Mouse (Mus musculus) lung, embryonic 15.5 days (tissue): ENCODE results near the gene Hap1. TPM values are rescaled to one million over a fixed set of nuclear protein-coding genes. Genes with fewer than 3 reads are reported as not detected.
A peak's percentile ranks its signal among the peaks of the same experiment; 100 is the strongest.

Experiments used
- ATAC-seq: fragments of 200-750 bp; cut with Nextera tagmentation; 2 replicates; pipeline ENCODE4 v1.8.0; 2017; ENCODE audit warnings: moderate number of reproducible peaks, borderline replicate concordance; ENCODE audit not compliant: low FRiP score, low TSS enrichment; ENCODE audit errors: extremely low read depth
- H3K27ac ChIP-seq: fragments of 300-500 bp; sonication (generic); 2 replicates; pipeline ENCODE4 v1.5.1; 2015; ENCODE audit warnings: moderate library complexity, mild to moderate bottlenecking, inconsistent platforms
- H3K27me3 ChIP-seq: fragments of 300-500 bp; sonication (generic); 2 replicates; pipeline ENCODE4 v1.6.1; 2015; ENCODE audit warnings: inconsistent platforms
- H3K36me3 ChIP-seq: fragments of 300-500 bp; sonication (generic); 2 replicates; pipeline ENCODE4 v1.6.1; 2015; ENCODE audit warnings: inconsistent platforms
- H3K4me1 ChIP-seq: fragments of 300-500 bp; sonication (generic); 2 replicates; pipeline ENCODE4 v1.6.1; 2015; ENCODE audit warnings: inconsistent platforms
- H3K4me2 ChIP-seq: fragments of 300-500 bp; sonication (generic); 2 replicates; pipeline ENCODE4 v1.6.1; 2015; ENCODE audit warnings: inconsistent platforms, mild to moderate bottlenecking, moderate library complexity
- H3K4me3 ChIP-seq: fragments of 300-500 bp; sonication (generic); 2 replicates; pipeline ENCODE4 v1.5.1; 2015; ENCODE audit warnings: mild to moderate bottlenecking, inconsistent platforms
- H3K9ac ChIP-seq: fragments of 300-500 bp; sonication (generic); 2 replicates; pipeline ENCODE4 v1.6.1; 2015; ENCODE audit warnings: inconsistent platforms
- H3K9me3 ChIP-seq: fragments of 300-500 bp; sonication (generic); 2 replicates; pipeline ENCODE4 v1.6.1; 2016; ENCODE audit warnings: inconsistent platforms
- WGBS: fragments of 180-500 bp; shearing (Covaris S2); methylation state at CpG from one replicate; pipeline ENCODE4 v1.1.7; 2015; 5-methylcytosine and 5-hydroxymethylcytosine counted together
- polyA plus RNA-seq: library from polyadenylated mRNA; unstranded; fragments of >200 nt; fragmentation: Nextera tagmentation; extraction: Ambion mirVana; gene quantifications from 2 replicates; pipeline ENCODE4 v1.2.1, GENCODE M21; 2015

Hap1 gene
- polyA plus RNA-seq, 1 experiment from 2014 or later: 20.7 TPM

- WGBS: 18% methylated on average over 14 of the region's 14 CpGs
- Histone ChIP-seq H3K9me3 (no peaks in the 10 kb centered on the region), H3K9ac (no peak overlapping the region), H3K27ac (peak overlapping the region; percentile 88), H3K4me2 (peak overlapping the region; percentile 35), H3K4me1 (peaks cover 69% of the 10 kb centered on the region), H3K27me3 (no peaks in the 10 kb centered on the region), H3K4me3 (no peak overlapping the region), H3K36me3 (peaks cover 29% of the 10 kb centered on the region)
- ATAC-seq: peak; percentile 60
Observed at GRCm38 (mm10) chr11:100387589-100388375, 31.9 kb upstream of the Hap1 start.

GRCm38 (mm10) chr11:100387111-100387510 lies 31.2 kb upstream of the Hap1 start:
- peak overlapping the region; percentile 35; the same call in 1 of the 2 replicates for H3K4me2 ChIP-seq
- no peak overlapping the region for H3K9ac ChIP-seq
- ATAC-seq: no peak
- peaks cover 62% of the 10 kb centered on the region for H3K4me1 ChIP-seq
- H3K36me3 ChIP-seq: peaks cover 34% of the 10 kb centered on the region
- WGBS: 81% methylated on average over 6 of the region's 6 CpGs
- no peaks in the 10 kb centered on the region for H3K9me3 ChIP-seq
- no peaks in the 10 kb centered on the region for H3K27me3 ChIP-seq
- H3K4me3 ChIP-seq: no peak overlapping the region
- peak overlapping the region; percentile 88 for H3K27ac ChIP-seq

GRCm38 (mm10) chr11:100386586-100386985 lies 30.7 kb upstream of the Hap1 start:
- WGBS: 51% methylated on average over 5 of the region's 5 CpGs
- Histone ChIP-seq H3K27me3 (no peaks in the 10 kb centered on the region), H3K9ac (no peak overlapping the region; the same call in 1 of the 2 replicates), H3K4me3 (no peak overlapping the region), H3K9me3 (no peaks in the 10 kb centered on the region), H3K36me3 (peaks cover 39% of the 10 kb centered on the region), H3K4me2 (peak overlapping the region; percentile 35; the same call in 1 of the 2 replicates), H3K27ac (peak overlapping the region; percentile 88), H3K4me1 (peaks cover 57% of the 10 kb centered on the region)
- ATAC-seq: peak; percentile 53; the same call in 1 of the 2 replicates

- no peak for ATAC-seq
- H3K36me3 ChIP-seq: peaks cover 51% of the 10 kb centered on the region
- H3K27ac ChIP-seq: no peak overlapping the region
- no peak overlapping the region for H3K9ac ChIP-seq
- WGBS: 87% methylated on average over 3 of the region's 3 CpGs
- no peaks in the 10 kb centered on the region for H3K27me3 ChIP-seq
- H3K4me1 ChIP-seq: peaks cover 41% of the 10 kb centered on the region
- no peak overlapping the region for H3K4me3 ChIP-seq
- H3K4me2 ChIP-seq: no peak overlapping the region
- H3K9me3 ChIP-seq: no peaks in the 10 kb centered on the region
Observed at GRCm38 (mm10) chr11:100385016-100385415, 29.1 kb upstream of the Hap1 start.

- Histone ChIP-seq H3K4me3 (no peak overlapping the region), H3K36me3 (peaks cover 71% of the 10 kb centered on the region), H3K4me1 (peaks cover 18% of the 10 kb centered on the region), H3K27ac (no peak overlapping the region), H3K4me2 (no peak overlapping the region), H3K9me3 (no peaks in the 10 kb centered on the region), H3K9ac (no peak overlapping the region), H3K27me3 (no peaks in the 10 kb centered on the region)
- WGBS: 76% methylated on average over 6 of the region's 6 CpGs
- no peak for ATAC-seq
Observed at GRCm38 (mm10) chr11:100382682-100383081, 26.8 kb upstream of the Hap1 start.

- Histone ChIP-seq H3K9me3 (no peaks in the 10 kb centered on the region), H3K4me3 (no peak overlapping the region), H3K4me2 (no peak overlapping the region), H3K36me3 (peaks cover 81% of the 10 kb centered on the region), H3K4me1 (no peaks in the 10 kb centered on the region), H3K27ac (no peak overlapping the region), H3K9ac (no peak overlapping the region), H3K27me3 (no peaks in the 10 kb centered on the region)
- 82% methylated on average over 4 of the region's 4 CpGs for WGBS
- no peak for ATAC-seq
Observed at GRCm38 (mm10) chr11:100379311-100379710, 23.4 kb upstream of the Hap1 start.

- 91% methylated on average over 5 of the region's 5 CpGs for WGBS
- Histone ChIP-seq H3K9ac (no peak overlapping the region), H3K4me2 (no peak overlapping the region), H3K4me1 (no peaks in the 10 kb centered on the region), H3K36me3 (peaks cover 81% of the 10 kb centered on the region), H3K27me3 (no peaks in the 10 kb centered on the region), H3K4me3 (no peak overlapping the region), H3K27ac (no peak overlapping the region), H3K9me3 (no peaks in the 10 kb centered on the region)
- no peak for ATAC-seq
Observed at GRCm38 (mm10) chr11:100378446-100378845, 22.5 kb upstream of the Hap1 start.

- no peak overlapping the region for H3K9ac ChIP-seq
- ATAC-seq: no peak
- 95% methylated on average over 14 of the region's 14 CpGs for WGBS
- H3K4me1 ChIP-seq: no peaks in the 10 kb centered on the region
- H3K36me3 ChIP-seq: peaks cover 81% of the 10 kb centered on the region
- no peak overlapping the region for H3K4me2 ChIP-seq
- H3K9me3 ChIP-seq: no peaks in the 10 kb centered on the region
- H3K27me3 ChIP-seq: no peaks in the 10 kb centered on the region
- no peak overlapping the region for H3K27ac ChIP-seq
- no peak overlapping the region for H3K4me3 ChIP-seq
Observed at GRCm38 (mm10) chr11:100377989-100378388, 22.1 kb upstream of the Hap1 start.

- WGBS: 87% methylated on average over 21 of the region's 21 CpGs
- Histone ChIP-seq H3K4me1 (no peaks in the 10 kb centered on the region), H3K9me3 (no peaks in the 10 kb centered on the region), H3K9ac (no peak overlapping the region), H3K27ac (no peak overlapping the region), H3K27me3 (no peaks in the 10 kb centered on the region), H3K36me3 (peaks cover 79% of the 10 kb centered on the region), H3K4me2 (no peak overlapping the region), H3K4me3 (no peak overlapping the region)
- ATAC-seq: no peak
Observed at GRCm38 (mm10) chr11:100376746-100377389, 20.9 kb upstream of the Hap1 start.

- Histone ChIP-seq H3K4me3 (no peak overlapping the region), H3K4me1 (no peaks in the 10 kb centered on the region), H3K27me3 (no peaks in the 10 kb centered on the region), H3K9me3 (no peaks in the 10 kb centered on the region), H3K9ac (no peak overlapping the region), H3K4me2 (no peak overlapping the region), H3K36me3 (peaks cover 80% of the 10 kb centered on the region), H3K27ac (no peak overlapping the region)
- WGBS: 68% methylated on average over 4 of the region's 4 CpGs
- ATAC-seq: no peak
Observed at GRCm38 (mm10) chr11:100376005-100376404, 20.1 kb upstream of the Hap1 start.

GRCm38 (mm10) chr11:100375127-100375526 lies 19.2 kb upstream of the Hap1 start:
- H3K4me3 ChIP-seq: no peak overlapping the region
- no peak overlapping the region for H3K27ac ChIP-seq
- H3K4me1 ChIP-seq: no peaks in the 10 kb centered on the region
- peaks cover 76% of the 10 kb centered on the region for H3K36me3 ChIP-seq
- no peak for ATAC-seq
- no peaks in the 10 kb centered on the region for H3K9me3 ChIP-seq
- no peak overlapping the region for H3K4me2 ChIP-seq
- 90% methylated on average over 9 of the region's 9 CpGs for WGBS
- no peaks in the 10 kb centered on the region for H3K27me3 ChIP-seq
- H3K9ac ChIP-seq: no peak overlapping the region

- H3K27me3 ChIP-seq: no peaks in the 10 kb centered on the region
- WGBS: 75% methylated on average over 7 of the region's 8 CpGs
- H3K4me1 ChIP-seq: no peaks in the 10 kb centered on the region
- H3K27ac ChIP-seq: no peak overlapping the region
- no peak overlapping the region for H3K4me2 ChIP-seq
- peaks cover 50% of the 10 kb centered on the region for H3K36me3 ChIP-seq
- ATAC-seq: no peak
- H3K4me3 ChIP-seq: no peak overlapping the region
- H3K9me3 ChIP-seq: no peaks in the 10 kb centered on the region
- H3K9ac ChIP-seq: no peak overlapping the region
Observed at GRCm38 (mm10) chr11:100371981-100372558, 16.1 kb upstream of the Hap1 start.
